Mouse (Mus musculus): ENCODE results near the gene Gm17469. TPM values are rescaled to one million over a fixed set of nuclear protein-coding genes. Genes with fewer than 3 reads are reported as not detected.
"Not testable (repeated sequence)": the region's sequence is repeated elsewhere in the genome, so short reads cannot be mapped to it uniquely, and the experiment has no call there.

Gene Gm17469
- not detected in 2 replicates for polyA plus RNA-seq (2015; fragmentation: Nextera tagmentation; extraction: Ambion mirVana)

- no CpG with 5 or more reads among the region's 4 CpGs for WGBS
- not testable (repeated sequence) for ATAC-seq (ENCODE audit: low FRiP score, low read depth); H3K9ac ChIP-seq; H3K36me3 ChIP-seq; H3K27me3 ChIP-seq; H3K4me2 ChIP-seq (replicated peaks); H3K4me1 ChIP-seq; H3K27ac ChIP-seq; H3K9me3 ChIP-seq; H3K4me3 ChIP-seq
Measured at GRCm38 (mm10) chrX:124629593-124629992, at the start of gene Gm17469. Gene Gm17469 (plus strand): TSS chrX:124629893.

Other genes starting within 250 kb of the Gm17469 start
- gene Gm17584, start 129.3 kb upstream of the Gm17469 start, polyA plus RNA-seq (2015; fragmentation: Nextera tagmentation; extraction: Ambion mirVana) = not detected in 2 replicates

All from limb, embryonic 13.5 days (tissue).